Mouse (Mus musculus) Muller cell, postnatal 12 days (primary cell): ENCODE measurements around the gene Aes.

ENCODE experiments used
- DNase-seq: peaks from one replicate; pipeline ENCODE4 v3.0.0-alpha.2; 2015; ENCODE audit errors: inconsistent ontology term

Gene Aes

GRCm38 (mm10) chr10:81559163-81559626 is at the start of gene Aes:
Gene Aes, plus strand, starts transcription at chr10:81559488.
- DNase-seq = peak; percentile 69

GRCm38 (mm10) chr10:81510246-81510810 is 49.0 kb upstream of the Aes start:
- DNase-seq = no peak

GRCm38 (mm10) chr10:81513798-81514197 is 45.5 kb upstream of the Aes start:
- no peak for DNase-seq

GRCm38 (mm10) chr10:81517227-81517626 is 42.1 kb upstream of the Aes start:
- no peak for DNase-seq

GRCm38 (mm10) chr10:81518546-81518945 is 40.7 kb upstream of the Aes start:
- DNase-seq = peak; percentile 54

GRCm38 (mm10) chr10:81519227-81519977 is 39.9 kb upstream of the Aes start:
- no peak for DNase-seq

GRCm38 (mm10) chr10:81519978-81520365 is 39.3 kb upstream of the Aes start:
- no peak for DNase-seq

- no peak for DNase-seq
These were observed 36.1 kb upstream of the Aes start for GRCm38 (mm10) chr10:81523142-81523541.

GRCm38 (mm10) chr10:81523570-81523969 is 35.7 kb upstream of the Aes start:
- DNase-seq = peak; percentile 36

- no peak for DNase-seq
These were observed 35.2 kb upstream of the Aes start, which contains the start of gene Gna15 for GRCm38 (mm10) chr10:81524051-81524605. Gene Gna15, minus strand, starts transcription at chr10:81524225.

- DNase-seq = no peak
These were observed 34.1 kb upstream of the Aes start for GRCm38 (mm10) chr10:81525017-81525694.

GRCm38 (mm10) chr10:81526779-81527178 is 32.5 kb upstream of the Aes start:
- DNase-seq = peak; percentile 31

GRCm38 (mm10) chr10:81534826-81535225 is 24.5 kb upstream of the Aes start:
- no peak for DNase-seq

GRCm38 (mm10) chr10:81536734-81537133 is 22.6 kb upstream of the Aes start:
- no peak for DNase-seq

GRCm38 (mm10) chr10:81537429-81537828 is 21.9 kb upstream of the Aes start:
- DNase-seq = no peak

GRCm38 (mm10) chr10:81538321-81539048 is 20.8 kb upstream of the Aes start:
- no peak for DNase-seq

GRCm38 (mm10) chr10:81541363-81541762 is 17.9 kb upstream of the Aes start:
- no peak for DNase-seq

- no peak for DNase-seq
These were observed 17.5 kb upstream of the Aes start for GRCm38 (mm10) chr10:81541803-81542202.

- DNase-seq = no peak
These were observed 16.4 kb upstream of the Aes start for GRCm38 (mm10) chr10:81542727-81543460.

- DNase-seq = no peak
These were observed 15.7 kb upstream of the Aes start for GRCm38 (mm10) chr10:81543633-81544032.
